Mouse (Mus musculus): Measurements from ENCODE around the gene Ppfibp1.

The Ppfibp1 gene

DNA sequence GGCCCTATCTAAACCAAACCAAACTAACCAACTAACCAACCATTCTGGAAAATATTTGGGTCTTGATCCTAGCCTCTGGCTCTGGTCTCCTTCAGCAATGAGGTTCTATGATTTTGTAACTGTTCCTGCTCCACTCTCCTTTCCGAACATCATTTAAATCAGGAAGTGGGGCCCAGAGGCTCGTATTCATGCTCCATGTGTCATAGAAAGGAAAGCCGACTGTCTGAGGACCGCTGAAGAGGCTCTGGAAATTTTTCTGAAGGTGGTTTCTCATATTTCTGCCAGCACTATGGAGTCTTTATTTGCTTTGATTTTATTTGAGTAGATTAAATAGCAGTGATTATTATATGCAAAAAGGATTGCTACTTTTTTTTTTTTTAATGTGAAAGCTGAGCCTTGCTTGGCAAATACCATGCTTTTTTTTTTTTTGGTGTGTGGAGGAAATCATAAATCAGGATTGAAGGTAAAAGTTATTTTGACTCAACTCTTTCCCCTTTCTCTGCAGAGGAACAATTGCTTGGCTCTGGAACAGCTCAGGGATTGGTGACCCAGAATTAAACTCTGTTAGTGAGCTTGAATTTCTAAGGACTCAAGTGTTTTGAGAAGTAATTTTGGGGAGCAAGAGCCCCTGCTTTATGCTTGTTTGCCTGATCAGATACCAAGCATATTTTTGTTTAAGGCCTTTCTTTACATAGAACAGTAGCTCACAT is 25.4 kb downstream of the Ppfibp1 start:
- DNase-seq (ENCODE audit: low spot score in 2 of 2) = no peak

GRCm38 (mm10) chr6:146915808-146916207 is 27.5 kb downstream of the Ppfibp1 start:
- DNase-seq (ENCODE audit: low spot score in 2 of 2) = no peak

DNA sequence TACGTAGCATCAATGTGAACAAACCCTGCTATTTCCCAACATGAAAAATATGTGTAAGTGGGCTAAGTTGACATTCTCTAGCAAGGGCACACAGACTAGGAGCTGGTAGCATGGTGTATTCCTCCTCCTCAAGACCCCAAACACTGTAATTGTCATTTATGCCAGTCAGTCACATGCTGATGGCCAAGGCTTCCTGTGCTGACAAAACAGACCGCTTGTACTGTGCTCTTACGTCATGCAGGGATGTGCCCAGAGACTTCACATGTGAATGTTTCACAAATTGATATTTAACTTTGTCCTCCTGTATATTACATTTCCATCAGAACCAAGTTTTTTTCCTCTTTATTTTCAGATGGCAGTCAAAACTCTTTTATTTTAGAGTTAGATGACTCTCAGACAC is 29.1 kb downstream of the Ppfibp1 start:
- DNase-seq (ENCODE audit: low spot score in 2 of 2) = no peak

DNA sequence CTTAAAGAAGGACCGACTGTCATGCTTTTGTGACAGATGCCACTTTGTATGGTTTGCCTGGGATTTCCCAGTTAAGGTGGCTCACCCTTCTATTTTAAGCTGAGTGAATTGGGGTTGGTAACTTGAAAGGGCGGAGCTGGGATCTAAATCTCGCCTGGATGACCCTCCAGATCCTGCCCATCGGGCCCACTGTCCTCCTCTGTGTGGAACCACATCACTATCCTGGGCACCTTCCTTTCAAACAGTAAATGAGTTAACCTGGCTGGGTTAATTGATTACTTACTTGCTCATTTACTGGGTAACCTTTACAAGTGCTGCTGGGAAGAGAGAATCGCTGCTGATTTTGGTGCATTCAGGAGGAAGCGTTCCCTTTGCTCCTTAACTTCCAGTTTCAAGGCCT is 30.1 kb downstream of the Ppfibp1 start:
- DNase-seq (ENCODE audit: low spot score in 2 of 2) = no peak

DNA sequence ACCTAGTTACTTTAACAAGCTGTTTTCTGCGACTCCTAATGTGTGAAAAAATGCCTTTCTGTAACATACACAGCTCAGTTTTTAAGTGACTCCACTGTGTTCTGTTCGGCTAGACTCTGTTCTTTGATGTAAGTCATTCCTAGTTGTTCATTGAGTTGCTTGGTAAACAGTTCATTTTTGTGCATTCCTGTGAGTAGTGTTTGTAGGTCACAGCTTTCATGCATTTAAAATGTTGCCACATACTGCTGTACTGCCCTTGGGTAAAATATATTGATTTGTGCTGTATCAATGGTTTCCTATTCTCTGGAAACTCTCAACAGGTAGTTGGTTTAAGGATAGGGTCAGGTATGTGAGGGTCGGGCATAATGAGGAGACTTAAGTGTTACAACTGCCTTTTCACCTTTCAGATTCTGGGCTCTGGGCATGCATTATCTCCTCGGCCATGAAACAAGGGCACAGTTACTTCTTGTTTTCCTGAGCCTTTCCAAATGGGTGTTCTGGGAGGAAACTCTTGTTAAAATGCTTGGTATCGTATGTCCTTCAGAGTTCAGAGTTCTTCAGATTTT is 38.2 kb downstream of the Ppfibp1 start:
- no peak for DNase-seq (ENCODE audit: low spot score in 2 of 2)

DNA sequence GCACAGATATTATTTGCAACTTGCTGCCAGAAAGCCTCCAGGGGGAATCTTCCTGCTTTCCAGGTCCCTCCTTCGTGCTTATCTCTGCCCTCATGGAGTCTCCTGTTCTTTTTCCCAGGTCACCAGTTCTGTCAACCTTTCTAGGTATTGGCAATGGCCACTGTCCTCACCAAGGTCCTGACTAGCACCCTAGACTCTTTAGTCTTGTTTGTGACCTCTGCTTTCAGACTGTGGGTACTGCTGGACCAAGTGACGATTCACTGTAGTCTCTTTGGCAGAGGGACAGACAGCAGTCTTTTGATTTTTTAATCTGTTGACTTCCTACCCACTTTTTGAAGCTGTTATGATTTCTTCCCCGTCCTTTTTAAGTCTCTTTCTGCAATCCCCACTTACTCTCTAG is 39.8 kb downstream of the Ppfibp1 start:
- no peak for DNase-seq (ENCODE audit: low spot score in 2 of 2)

DNA sequence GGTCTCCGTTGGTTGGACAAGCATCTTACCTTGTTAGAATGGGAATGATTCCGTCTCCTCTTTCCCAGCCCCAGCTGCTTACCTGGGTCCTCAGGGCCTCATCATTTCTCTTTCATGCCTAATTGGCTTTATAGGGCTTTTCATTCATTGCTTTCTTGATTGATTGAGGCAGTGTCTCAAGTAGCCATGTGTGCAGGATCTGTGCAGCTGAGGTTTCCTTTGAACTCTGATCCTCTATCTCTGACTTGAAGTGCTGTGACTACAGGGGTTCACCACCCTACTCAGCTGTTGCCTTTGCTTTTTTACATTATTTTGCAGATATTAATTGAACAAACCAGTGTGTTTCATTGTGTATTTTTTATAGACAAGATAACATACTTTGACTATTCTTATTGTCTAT is 40.7 kb downstream of the Ppfibp1 start:
- DNase-seq (ENCODE audit: low spot score in 2 of 2) = no peak

- no peak for DNase-seq (ENCODE audit: low spot score in 2 of 2)
These were observed 44.8 kb downstream of the Ppfibp1 start for GRCm38 (mm10) chr6:146933123-146933522.

DNA sequence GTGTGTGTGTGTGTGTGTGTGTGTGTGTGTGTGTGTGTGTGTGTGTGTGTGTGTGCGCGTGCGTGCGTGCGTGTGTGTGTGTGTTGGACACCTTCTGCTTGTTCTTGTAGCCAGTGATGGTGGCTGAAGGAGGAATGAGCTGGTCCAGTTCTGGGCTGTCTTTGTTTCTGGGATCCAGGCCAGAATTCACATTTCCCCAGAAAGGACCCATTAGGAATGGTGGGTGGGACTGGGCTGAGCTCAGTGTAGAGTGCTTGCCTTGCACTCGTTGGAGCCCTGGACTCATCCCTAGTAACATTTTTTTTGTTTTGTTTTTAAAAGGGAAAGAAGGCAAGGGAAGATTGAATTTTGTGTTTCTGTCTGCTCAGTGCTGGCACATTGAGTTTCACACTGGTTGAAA is 47.7 kb downstream of the Ppfibp1 start:
- no peak for DNase-seq (ENCODE audit: low spot score in 2 of 2)

DNA sequence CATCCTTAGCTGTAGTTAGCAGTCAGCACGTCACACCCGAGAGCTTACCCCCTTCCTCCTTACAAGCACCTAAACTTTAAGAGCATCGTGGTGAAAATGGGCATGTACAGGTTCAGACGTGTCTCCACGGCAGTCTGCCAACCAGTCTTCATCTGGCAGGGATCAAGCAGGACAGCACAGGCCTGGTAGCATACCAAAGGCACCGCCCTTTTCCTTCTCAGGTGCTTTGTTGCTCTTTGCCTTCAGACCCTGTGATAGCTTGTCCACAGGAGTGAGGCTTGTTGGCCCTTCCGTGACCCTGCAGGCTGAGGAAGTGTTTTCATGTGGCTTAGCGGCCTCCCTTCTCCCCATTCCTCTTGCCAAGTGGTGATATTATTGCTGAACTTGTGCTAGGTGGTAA is 50.7 kb downstream of the Ppfibp1 start:
- DNase-seq (ENCODE audit: low spot score in 2 of 2) = peak; percentile 77 to 84

- DNase-seq (ENCODE audit: low spot score in 2 of 2) = no peak
These were observed 53.4 kb downstream of the Ppfibp1 start for GRCm38 (mm10) chr6:146941505-146942275.

- DNase-seq (ENCODE audit: low spot score in 2 of 2) = no peak
These were observed 55.7 kb downstream of the Ppfibp1 start for GRCm38 (mm10) chr6:146944009-146944408.

DNA sequence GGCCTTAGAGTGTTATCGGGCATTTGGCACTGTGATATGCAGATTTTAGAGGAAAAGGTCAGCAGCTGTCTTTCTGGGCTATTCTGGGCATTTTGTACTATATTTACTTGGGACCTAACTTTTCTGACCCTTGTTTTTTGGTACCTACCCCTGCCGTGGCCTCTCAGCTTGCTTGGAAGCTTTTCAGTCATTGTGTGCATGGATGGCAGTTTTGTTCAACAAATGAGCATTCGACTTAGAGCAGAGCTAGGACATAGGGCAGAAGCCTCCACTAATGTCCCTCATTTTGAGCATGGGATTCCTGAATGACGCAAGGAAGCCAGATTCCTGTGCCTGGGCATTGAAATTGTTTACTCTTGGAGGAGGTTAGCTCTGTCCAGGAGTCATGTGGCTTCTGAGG is 56.5 kb downstream of the Ppfibp1 start:
- no peak for DNase-seq (ENCODE audit: low spot score in 2 of 2)

GRCm38 (mm10) chr6:146946327-146947029 is 58.2 kb downstream of the Ppfibp1 start:
- no peak for DNase-seq (ENCODE audit: low spot score in 2 of 2)

DNA sequence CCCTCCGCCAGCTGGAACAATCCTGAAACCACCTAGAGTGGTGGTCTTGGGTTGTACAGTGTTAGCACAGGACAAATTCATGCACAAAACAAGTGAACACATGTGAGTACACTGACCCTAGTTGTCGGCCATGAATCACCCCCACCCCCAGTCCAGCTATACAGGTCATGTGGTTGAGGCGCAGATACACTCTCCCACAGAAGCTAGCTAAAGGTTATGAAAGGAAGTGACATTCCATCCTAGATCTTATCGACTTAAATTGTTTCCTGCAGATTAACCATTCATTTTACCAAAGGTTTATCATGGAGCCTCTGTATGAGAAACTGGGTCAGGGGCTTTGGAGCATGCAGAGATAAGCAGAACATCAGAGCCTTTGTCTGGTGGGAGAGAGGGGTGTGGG is 58.9 kb downstream of the Ppfibp1 start:
- no peak for DNase-seq (ENCODE audit: low spot score in 2 of 2)

DNA sequence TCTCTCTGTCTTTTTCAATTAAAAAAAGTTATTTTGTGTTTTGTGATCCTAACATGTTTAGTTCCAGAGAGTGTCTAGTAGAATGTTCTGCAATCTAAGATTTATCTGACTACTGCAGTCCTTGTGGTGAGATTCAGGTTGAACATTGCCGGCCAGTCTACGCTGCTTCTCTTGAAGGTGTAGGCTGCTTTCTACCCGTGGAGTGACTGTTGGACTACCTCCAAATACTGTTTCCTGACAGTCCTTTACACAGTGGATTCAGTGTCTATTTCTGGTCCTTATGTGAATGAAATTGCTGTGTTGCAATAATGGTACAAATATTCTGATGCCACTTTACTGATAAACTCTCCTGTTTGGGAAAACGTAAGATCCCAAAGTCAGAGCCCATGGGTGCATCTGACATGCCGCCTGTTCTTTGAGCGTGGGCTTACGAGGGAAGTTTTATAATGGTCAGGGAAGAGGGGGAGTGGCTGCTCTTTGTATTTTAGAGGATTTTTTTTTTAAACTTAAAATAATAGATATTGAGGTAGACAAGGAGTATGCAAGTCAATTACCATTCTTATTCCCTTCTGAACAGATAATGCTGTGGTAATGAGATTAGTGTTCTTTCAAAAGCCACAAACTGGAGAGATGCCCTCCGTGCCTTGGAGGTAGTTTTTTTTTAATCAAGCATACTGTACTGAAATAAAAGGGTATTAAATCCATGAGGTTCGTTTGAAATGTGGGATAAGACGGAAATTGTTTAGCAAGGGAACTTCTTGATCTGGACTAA is 61.6 kb downstream of the Ppfibp1 start:
- no peak for DNase-seq (ENCODE audit: low spot score in 2 of 2)

DNA sequence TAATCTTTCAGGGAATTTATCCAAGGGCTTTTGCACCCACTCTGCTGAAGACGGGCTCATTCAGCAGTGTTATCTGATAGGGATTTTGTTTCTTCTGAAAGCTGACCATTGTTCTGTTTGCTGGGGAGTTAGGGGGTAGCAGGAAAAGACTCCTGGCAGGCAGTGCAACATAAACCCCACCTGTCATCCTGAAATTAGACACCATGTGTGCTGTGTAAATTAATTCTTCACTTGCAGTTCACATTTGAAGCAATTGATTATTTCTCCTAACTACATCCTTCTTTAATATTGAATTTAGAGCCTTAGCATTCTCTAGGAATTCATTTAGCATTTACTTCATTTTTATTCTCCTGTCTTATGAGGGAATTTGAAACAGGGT is 62.2 kb downstream of the Ppfibp1 start:
- DNase-seq (ENCODE audit: low spot score in 2 of 2) = no peak

- no peak for DNase-seq (ENCODE audit: low spot score in 2 of 2)
These were observed 66.0 kb downstream of the Ppfibp1 start, which contains the start of gene 1700034J05Rik for GRCm38 (mm10) chr6:146954258-146954657. Gene 1700034J05Rik (minus strand): TSS chr6:146954422.

DNA sequence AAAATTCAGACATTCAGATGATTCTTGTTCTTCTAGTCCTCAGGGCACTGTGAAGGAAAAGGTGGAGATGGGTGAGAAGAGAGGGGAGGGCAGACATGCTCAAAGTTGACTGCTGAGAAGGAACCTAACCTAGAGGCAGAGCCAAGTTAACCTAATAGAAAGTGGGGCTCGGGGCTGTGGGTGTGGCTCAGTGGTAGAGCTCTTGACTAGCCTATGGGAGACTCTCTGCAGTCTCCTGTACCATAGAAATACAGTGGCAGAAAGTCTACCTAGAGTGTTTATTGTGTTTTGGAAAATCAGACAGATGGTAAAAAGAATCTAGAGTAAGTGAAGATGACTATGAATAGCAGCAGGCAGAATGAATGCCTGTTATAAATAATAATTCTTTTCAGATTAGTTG is 67.2 kb downstream of the Ppfibp1 start:
- DNase-seq (ENCODE audit: low spot score in 2 of 2) = no peak

GRCm38 (mm10) chr6:146955896-146956295 is 67.6 kb downstream of the Ppfibp1 start:
- no peak for DNase-seq (ENCODE audit: low spot score in 2 of 2)

- no peak for DNase-seq (ENCODE audit: low spot score in 2 of 2)
These were observed 68.7 kb downstream of the Ppfibp1 start for GRCm38 (mm10) chr6:146956961-146957360.

- DNase-seq (ENCODE audit: low spot score in 2 of 2) = no peak
These were observed 70.4 kb downstream of the Ppfibp1 start for GRCm38 (mm10) chr6:146958694-146959093.

Data from urinary bladder, adult 18-20 months (tissue).